Mouse (Mus musculus): ENCODE results near the gene Hilpda. TPM values are rescaled to one million over a fixed set of nuclear protein-coding genes. Genes with fewer than 3 reads are reported as not detected.

Gene Hilpda
- polyA plus RNA-seq, 1 experiment: 43.1 TPM

GRCm38 (mm10) chr6:29269006-29269668 lies 3.2 kb upstream of the Hilpda start:
- Histone ChIP-seq H3K27me3 (replicated peaks) (peaks cover 15% of the 10 kb centered on the region), H3K4me1 (peaks cover 20% of the 10 kb centered on the region), H3K4me3 (replicated peaks) (no peak overlapping the region), H3K36me3 (replicated peaks; ENCODE audit: low read length) (peaks cover 2% of the 10 kb centered on the region), H3K9me3 (no peaks in the 10 kb centered on the region)
- TF ChIP-seq GATA1 (IDR thresholded peaks at IDR 0.05; ENCODE audit: borderline replicate concordance, low read length) (no peak), FLI1 (IDR thresholded peaks at IDR 0.05; ENCODE audit: low read length) (no peak)

- peak overlapping the region; percentile 59 for H3K4me3 ChIP-seq (replicated peaks)
- peaks cover 3% of the 10 kb centered on the region for H3K27me3 ChIP-seq (replicated peaks)
- TF ChIP-seq GATA1 (IDR thresholded peaks at IDR 0.05; ENCODE audit: borderline replicate concordance, low read length): no peak
- no peak for TF ChIP-seq FLI1 (IDR thresholded peaks at IDR 0.05; ENCODE audit: low read length)
- H3K4me1 ChIP-seq: peaks cover 28% of the 10 kb centered on the region
- no peaks in the 10 kb centered on the region for H3K9me3 ChIP-seq
- peaks cover 20% of the 10 kb centered on the region for H3K36me3 ChIP-seq (replicated peaks; ENCODE audit: low read length)
Measured at GRCm38 (mm10) chr6:29270961-29271360, 1.3 kb upstream of the Hilpda start.

- TF ChIP-seq GATA1 (IDR thresholded peaks at IDR 0.05; ENCODE audit: borderline replicate concordance, low read length) (no peak), FLI1 (IDR thresholded peaks at IDR 0.05; ENCODE audit: low read length) (no peak)
- Histone ChIP-seq H3K36me3 (replicated peaks; ENCODE audit: low read length) (peaks cover 34% of the 10 kb centered on the region), H3K9me3 (no peaks in the 10 kb centered on the region), H3K27me3 (replicated peaks) (peaks cover 2% of the 10 kb centered on the region), H3K4me1 (peaks cover 48% of the 10 kb centered on the region), H3K4me3 (replicated peaks) (peak overlapping the region; percentile 1)
Measured at GRCm38 (mm10) chr6:29276746-29277145, 4.5 kb downstream of the Hilpda start.

GRCm38 (mm10) chr6:29278513-29279267 lies 6.4 kb downstream of the Hilpda start:
- TF ChIP-seq GATA1 (IDR thresholded peaks at IDR 0.05; ENCODE audit: borderline replicate concordance, low read length) (no peak), FLI1 (IDR thresholded peaks at IDR 0.05; ENCODE audit: low read length) (no peak)
- peaks cover 9% of the 10 kb centered on the region for H3K27me3 ChIP-seq (replicated peaks)
- H3K36me3 ChIP-seq (replicated peaks; ENCODE audit: low read length): peaks cover 34% of the 10 kb centered on the region
- peaks cover 40% of the 10 kb centered on the region for H3K4me1 ChIP-seq
- peak overlapping the region; percentile 82 for H3K4me3 ChIP-seq (replicated peaks)
- H3K9me3 ChIP-seq: no peaks in the 10 kb centered on the region

GRCm38 (mm10) chr6:29279293-29279692 lies 7.0 kb downstream of the Hilpda start, which contains the start of gene Fam71f2:
TSS of gene Fam71f2 (plus strand) at chr6:29279593.
- Histone ChIP-seq H3K4me1 (peaks cover 34% of the 10 kb centered on the region), H3K36me3 (replicated peaks; ENCODE audit: low read length) (peaks cover 30% of the 10 kb centered on the region), H3K9me3 (no peaks in the 10 kb centered on the region), H3K27me3 (replicated peaks) (peaks cover 9% of the 10 kb centered on the region), H3K4me3 (replicated peaks) (peak within 1 kb of the TSS; percentile 82)
- TF ChIP-seq GATA1 (IDR thresholded peaks at IDR 0.05; ENCODE audit: borderline replicate concordance, low read length) (no peak), FLI1 (IDR thresholded peaks at IDR 0.05; ENCODE audit: low read length) (no peak)

GRCm38 (mm10) chr6:29280671-29281070 lies 8.4 kb downstream of the Hilpda start:
- Histone ChIP-seq H3K4me3 (replicated peaks) (no peak overlapping the region), H3K36me3 (replicated peaks; ENCODE audit: low read length) (peaks cover 18% of the 10 kb centered on the region), H3K9me3 (0 out of 2 replicates have a peak, but pooled peaks cover 1% of the 10 kb centered on the region)

GRCm38 (mm10) chr6:29286870-29287269 lies 14.6 kb downstream of the Hilpda start:
- H3K9me3 ChIP-seq: peaks cover 7% of the 10 kb centered on the region; the same call in 1 of the 2 replicates
- H3K4me3 ChIP-seq (replicated peaks): no peak overlapping the region
- no peak for TF ChIP-seq FLI1 (IDR thresholded peaks at IDR 0.05; ENCODE audit: low read length)
- TF ChIP-seq GATA1 (IDR thresholded peaks at IDR 0.05; ENCODE audit: borderline replicate concordance, low read length): no peak

More at GRCm38 (mm10) chr6:29280671-29281070, 8.4 kb downstream of the Hilpda start:
- Histone ChIP-seq H3K27me3 (replicated peaks) (peaks cover 9% of the 10 kb centered on the region), H3K4me1 (peaks cover 28% of the 10 kb centered on the region)
- TF ChIP-seq GATA1 (IDR thresholded peaks at IDR 0.05; ENCODE audit: borderline replicate concordance, low read length): no peak
- TF ChIP-seq FLI1 (IDR thresholded peaks at IDR 0.05; ENCODE audit: low read length): no peak

GRCm38 (mm10) chr6:29287481-29287880 lies 15.2 kb downstream of the Hilpda start:
- Histone ChIP-seq H3K36me3 (replicated peaks; ENCODE audit: low read length) (peaks cover 11% of the 10 kb centered on the region), H3K4me1 (peaks cover 19% of the 10 kb centered on the region)
- TF ChIP-seq GATA1 (IDR thresholded peaks at IDR 0.05; ENCODE audit: borderline replicate concordance, low read length) (no peak), FLI1 (IDR thresholded peaks at IDR 0.05; ENCODE audit: low read length) (no peak)

More at GRCm38 (mm10) chr6:29286870-29287269, 14.6 kb downstream of the Hilpda start:
- peaks cover 19% of the 10 kb centered on the region for H3K4me1 ChIP-seq
- peaks cover 11% of the 10 kb centered on the region for H3K36me3 ChIP-seq (replicated peaks; ENCODE audit: low read length)
- H3K27me3 ChIP-seq (replicated peaks): peaks cover 12% of the 10 kb centered on the region

GRCm38 (mm10) chr6:29287944-29288343 lies 15.7 kb downstream of the Hilpda start:
- TF ChIP-seq FLI1 (IDR thresholded peaks at IDR 0.05; ENCODE audit: low read length): no peak
- TF ChIP-seq GATA1 (IDR thresholded peaks at IDR 0.05; ENCODE audit: borderline replicate concordance, low read length): no peak

More at GRCm38 (mm10) chr6:29287481-29287880, 15.2 kb downstream of the Hilpda start:
- H3K4me3 ChIP-seq (replicated peaks): no peak overlapping the region
- H3K27me3 ChIP-seq (replicated peaks): peaks cover 15% of the 10 kb centered on the region
- H3K9me3 ChIP-seq: peaks cover 7% of the 10 kb centered on the region; the same call in 1 of the 2 replicates

More at GRCm38 (mm10) chr6:29287944-29288343, 15.7 kb downstream of the Hilpda start:
- H3K27me3 ChIP-seq (replicated peaks): peaks cover 13% of the 10 kb centered on the region
- H3K4me3 ChIP-seq (replicated peaks): no peak overlapping the region
- peaks cover 11% of the 10 kb centered on the region for H3K36me3 ChIP-seq (replicated peaks; ENCODE audit: low read length)
- H3K9me3 ChIP-seq: peaks cover 7% of the 10 kb centered on the region; the same call in 1 of the 2 replicates
- H3K4me1 ChIP-seq: peaks cover 19% of the 10 kb centered on the region

All from megakaryocyte, embryonic 14.5 days (primary cell).